Mouse (Mus musculus): ENCODE measurements around the gene Scgb1b18. TPM values are rescaled to one million over a fixed set of nuclear protein-coding genes. Genes with fewer than 3 reads are reported as not detected.
"Not testable (repeated sequence)": the region's sequence is repeated elsewhere in the genome, so short reads cannot be mapped to it uniquely, and the experiment has no call there.

Scgb1b18 gene
- not detected for total RNA-seq (2021)
- long read RNA-seq, experiment 1 = 0 reads
- long read RNA-seq, experiment 2 = 0 reads

GRCm38 (mm10) chr7:33185268-33185667 lies at the start of gene Scgb1b18:
TSS of gene Scgb1b18 (plus strand) at chr7:33185568.
- DNase-seq (ENCODE audit: low spot score in 2 of 2); intact Hi-C loops (cut with DNase I): not testable (repeated sequence)

DNA sequence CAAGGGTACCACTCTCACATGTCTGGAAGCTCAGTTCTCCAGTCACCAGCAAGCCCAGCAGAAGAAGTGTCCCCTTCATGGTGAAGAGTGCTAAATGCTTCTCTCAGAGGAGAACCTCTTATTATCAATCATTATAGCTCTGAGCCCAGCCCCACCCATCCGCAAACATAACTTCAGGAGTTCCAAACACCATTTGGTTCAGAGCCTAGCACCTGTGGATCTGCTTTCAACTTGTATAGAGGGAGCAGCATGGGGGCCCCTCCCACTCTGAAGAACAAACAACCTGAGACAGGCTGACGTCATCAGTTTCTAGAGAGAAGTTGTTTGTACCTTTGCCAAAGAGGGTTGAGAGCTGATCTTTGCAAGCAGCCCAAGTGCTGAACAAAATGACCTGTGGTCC lies 11.6 kb upstream of the Scgb1b18 start, which contains the start of gene Scgb2b18:
Scgb2b18 (minus strand) TSS at position 101 of the 400 bp plus-strand sequence.
- intact Hi-C loops (cut with DNase I); DNase-seq (ENCODE audit: low spot score in 2 of 2): not testable (repeated sequence)

Other genes starting within 250 kb of the Scgb1b18 start
- gene Scgb2b17, start 129.0 kb upstream of the Scgb1b18 start, total RNA-seq (2021) = not detected
- not detected for gene Scgb1b17, start 122.1 kb upstream of the Scgb1b18 start, total RNA-seq (2021)
- not detected for gene Scgb2b18, start 11.7 kb upstream of the Scgb1b18 start, total RNA-seq (2021)
- not detected for gene Scgb2b19, start 94.8 kb downstream of the Scgb1b18 start, total RNA-seq (2021)
- not detected for gene Scgb1b19, start 101.7 kb downstream of the Scgb1b18 start, total RNA-seq (2021)
- gene Scgb2b20, start 180.8 kb downstream of the Scgb1b18 start, total RNA-seq (2021) = not detected
- gene Scgb1b20, start 187.7 kb downstream of the Scgb1b18 start, total RNA-seq (2021) = not detected

Measured in left cerebral cortex, postnatal 14 days (tissue).